Mouse (Mus musculus) hindbrain, postnatal 0 days (tissue): Measurements from ENCODE around the gene Trpc7. TPM values are rescaled to one million over a fixed set of nuclear protein-coding genes. Genes with fewer than 3 reads are reported as not detected.

Source experiments
- ATAC-seq: fragments of 200-750 bp; cut with Nextera tagmentation; 2 replicates; pipeline ENCODE4 v1.8.0; 2017; ENCODE audit warnings: mild to moderate bottlenecking, moderate TSS enrichment, moderate library complexity
- DNase-seq: peaks from one replicate; pipeline ENCODE4 v3.0.0-alpha.2; 2015; ENCODE audit warnings: low spot score
- H3K27ac ChIP-seq: fragments of 300-500 bp; sonication (generic); 2 replicates; pipeline ENCODE4 v1.5.1; 2014; ENCODE audit warnings: mild to moderate bottlenecking
- H3K27me3 ChIP-seq: fragments of 300-500 bp; sonication (generic); 2 replicates; pipeline ENCODE4 v1.6.1; 2014; ENCODE audit warnings: low read length, mixed read lengths; ENCODE audit not compliant: insufficient read depth
- H3K36me3 ChIP-seq: fragments of 300-500 bp; sonication (generic); 2 replicates; pipeline ENCODE4 v1.6.1; 2014; ENCODE audit warnings: low read length, mixed read lengths; ENCODE audit not compliant: insufficient read depth
- H3K4me1 ChIP-seq: fragments of 300-500 bp; sonication (generic); 2 replicates; pipeline ENCODE4 v1.6.1; 2014; ENCODE audit warnings: antibody characterized with exemption, low read length, mixed read lengths; ENCODE audit not compliant: insufficient read depth
- H3K4me2 ChIP-seq: fragments of 300-500 bp; sonication (generic); 2 replicates; pipeline ENCODE4 v1.6.1; 2014; ENCODE audit warnings: low read depth, mild to moderate bottlenecking, low read length, moderate library complexity, mixed read lengths
- H3K4me3 ChIP-seq: fragments of 300-500 bp; sonication (generic); 2 replicates; pipeline ENCODE4 v1.5.1; 2014; ENCODE audit warnings: low read length
- H3K9ac ChIP-seq: fragments of 300-500 bp; sonication (generic); replicated peaks from 2 replicates; pipeline ENCODE4 v1.6.1; 2014; ENCODE audit warnings: mild to moderate bottlenecking, low read length, moderate library complexity, mixed read lengths
- H3K9me3 ChIP-seq: fragments of 300-500 bp; sonication (generic); 2 replicates; pipeline ENCODE4 v1.6.1; 2016; ENCODE audit warnings: low read length, mixed read lengths
- CTCF ChIP-seq: IDR thresholded peaks from 2 replicates; pipeline ENCODE4 v1.5.1; 2016; ENCODE audit warnings: antibody characterized with exemption, control low read depth, low read depth
- WGBS: fragments of 180-500 bp; shearing (Covaris S2); extraction: QIAGEN DNeasy Blood & Tissue Kit; methylation state at CpG from one replicate; pipeline ENCODE4 v1.1.7; 2014; 5-methylcytosine and 5-hydroxymethylcytosine counted together
- polyA plus RNA-seq: library from polyadenylated mRNA; unstranded; fragments of >200 nt; fragmentation: Nextera tagmentation; extraction: Ambion mirVana; gene quantifications from 2 replicates; pipeline ENCODE4 v1.2.1, GENCODE M21; 2015
- total RNA-seq: library from RNA; depleted of rRNA; stranded (reverse); fragments of >200 nt; gene quantifications from 2 replicates; pipeline ENCODE4 v1.2.3, GENCODE M21; 2014; rRNA removed

The Trpc7 gene
- total and polyA plus RNA-seq, 2 experiments from 2014 or later: 3.3 to 9.6 TPM

- Histone ChIP-seq H3K27ac (no peak overlapping the region), H3K4me3 (no peak overlapping the region), H3K9me3 (no peaks in the 10 kb centered on the region), H3K9ac (no peak overlapping the region), H3K4me2 (no peak overlapping the region), H3K36me3 (peaks cover 25% of the 10 kb centered on the region; the same call in 1 of the 2 replicates), H3K27me3 (no peaks in the 10 kb centered on the region), H3K4me1 (no peaks in the 10 kb centered on the region)
- DNase-seq (no peak), ATAC-seq (no peak)
- WGBS: 87% methylated on average over 7 of the region's 7 CpGs
- TF ChIP-seq CTCF: no peak
Measured at GRCm38 (mm10) chr13:56741691-56742090, 154.1 kb downstream of the Trpc7 start.

- Histone ChIP-seq H3K27ac (no peak overlapping the region), H3K4me1 (no peaks in the 10 kb centered on the region), H3K4me2 (no peak overlapping the region), H3K36me3 (peaks cover 31% of the 10 kb centered on the region; the same call in 1 of the 2 replicates), H3K9ac (no peak overlapping the region), H3K4me3 (no peak overlapping the region), H3K27me3 (no peaks in the 10 kb centered on the region), H3K9me3 (no peaks in the 10 kb centered on the region)
- DNase-seq (no peak), ATAC-seq (no peak)
- WGBS: 87% methylated on average over 6 of the region's 6 CpGs
- TF ChIP-seq CTCF: no peak
Measured at GRCm38 (mm10) chr13:56740496-56740895, 155.3 kb downstream of the Trpc7 start.

GRCm38 (mm10) chr13:56739556-56739955 is 156.2 kb downstream of the Trpc7 start:
- Histone ChIP-seq H3K9me3 (no peaks in the 10 kb centered on the region), H3K4me3 (no peak overlapping the region), H3K27me3 (no peaks in the 10 kb centered on the region), H3K9ac (no peak overlapping the region), H3K4me1 (no peaks in the 10 kb centered on the region), H3K27ac (no peak overlapping the region), H3K36me3 (peaks cover 31% of the 10 kb centered on the region; the same call in 1 of the 2 replicates), H3K4me2 (no peak overlapping the region)
- DNase-seq (no peak), ATAC-seq (no peak)
- no peak for TF ChIP-seq CTCF
- WGBS: 97% methylated on average over 5 of the region's 5 CpGs

- H3K36me3 ChIP-seq: peaks cover 39% of the 10 kb centered on the region; the same call in 1 of the 2 replicates
Measured at GRCm38 (mm10) chr13:56735212-56735875, 160.4 kb downstream of the Trpc7 start.

GRCm38 (mm10) chr13:56734617-56735016 is 161.2 kb downstream of the Trpc7 start:
- Histone ChIP-seq H3K4me1 (no peaks in the 10 kb centered on the region), H3K36me3 (peaks cover 37% of the 10 kb centered on the region; the same call in 1 of the 2 replicates)

More at GRCm38 (mm10) chr13:56735212-56735875, 160.4 kb downstream of the Trpc7 start:
- H3K9ac ChIP-seq: no peak overlapping the region
- no peaks in the 10 kb centered on the region for H3K4me1 ChIP-seq
- DNase-seq: peak; percentile 74
- H3K9me3 ChIP-seq: no peaks in the 10 kb centered on the region
- H3K4me2 ChIP-seq: no peak overlapping the region
- peak; percentile 76 for TF ChIP-seq CTCF
- peak; percentile 45; the same call in 1 of the 2 replicates for ATAC-seq
- no peaks in the 10 kb centered on the region for H3K27me3 ChIP-seq
- no peak overlapping the region for H3K4me3 ChIP-seq
- H3K27ac ChIP-seq: no peak overlapping the region
- WGBS: 42% methylated on average over 6 of the region's 6 CpGs

GRCm38 (mm10) chr13:56729046-56729445 is 166.7 kb downstream of the Trpc7 start:
- H3K9me3 ChIP-seq: no peaks in the 10 kb centered on the region
- H3K27me3 ChIP-seq: no peaks in the 10 kb centered on the region
- H3K9ac ChIP-seq: no peak overlapping the region
- WGBS: 93% methylated on average over 7 of the region's 7 CpGs
- ATAC-seq (no peak), DNase-seq (no peak)
- TF ChIP-seq CTCF: no peak
- no peak overlapping the region for H3K4me3 ChIP-seq
- no peak overlapping the region for H3K27ac ChIP-seq
- H3K4me2 ChIP-seq: no peak overlapping the region
- peaks cover 26% of the 10 kb centered on the region; the same call in 1 of the 2 replicates for H3K36me3 ChIP-seq
- H3K4me1 ChIP-seq: no peaks in the 10 kb centered on the region

More at GRCm38 (mm10) chr13:56734617-56735016, 161.2 kb downstream of the Trpc7 start:
- 84% methylated on average over 4 of the region's 4 CpGs for WGBS
- no peak overlapping the region for H3K27ac ChIP-seq
- DNase-seq: no peak
- ATAC-seq: no peak
- no peak for TF ChIP-seq CTCF
- no peak overlapping the region for H3K9ac ChIP-seq
- no peak overlapping the region for H3K4me2 ChIP-seq
- no peaks in the 10 kb centered on the region for H3K9me3 ChIP-seq
- H3K4me3 ChIP-seq: no peak overlapping the region
- no peaks in the 10 kb centered on the region for H3K27me3 ChIP-seq

- Histone ChIP-seq H3K27ac (no peak overlapping the region), H3K27me3 (no peaks in the 10 kb centered on the region), H3K4me2 (no peak overlapping the region), H3K4me3 (no peak overlapping the region), H3K4me1 (no peaks in the 10 kb centered on the region), H3K36me3 (peaks cover 20% of the 10 kb centered on the region; the same call in 1 of the 2 replicates), H3K9ac (no peak overlapping the region), H3K9me3 (no peaks in the 10 kb centered on the region)
- ATAC-seq (no peak), DNase-seq (no peak)
- TF ChIP-seq CTCF: no peak
- 88% methylated on average over 4 of the region's 4 CpGs for WGBS
Measured at GRCm38 (mm10) chr13:56726551-56726950, 169.2 kb downstream of the Trpc7 start.

Other genes with a start within 250 kb of the Trpc7 start
- gene Smad5, start 193.0 kb downstream of the Trpc7 start, total RNA-seq: 39.5 and 40.5 TPM in 2 replicates
- 14.2 and 17.7 TPM in 2 replicates for gene Smad5, start 193.0 kb downstream of the Trpc7 start, polyA plus RNA-seq
- 12.4 and 15.1 TPM in 2 replicates for gene Gm45623, start 142.2 kb downstream of the Trpc7 start, total RNA-seq
- 2.2 and 2.4 TPM in 2 replicates for gene Gm45623, start 142.2 kb downstream of the Trpc7 start, polyA plus RNA-seq